Mouse (Mus musculus) E14TG2a.4 (cell line): ENCODE measurements at regions not wholly inside any gene's neighbourhood (a gene's known extent, or its start where the extent isn't known, plus 50 kb on each side); places are given as distances from the start of the nearest gene placed in this dataset.

Experiments used
- CTCF ChIP-seq: conservative IDR thresholded peaks from 2 replicates; pipeline ENCODE4 v1.5.1; 2014; ENCODE audit warnings: low read length
- NANOG ChIP-seq: IDR thresholded peaks from 2 replicates; pipeline ENCODE4 v1.6.1; 2014; ENCODE audit warnings: borderline replicate concordance, low read length, mixed read lengths
- POU5F1 ChIP-seq: IDR thresholded peaks from 2 replicates; pipeline ENCODE4 v1.6.1; 2014; ENCODE audit warnings: low read length, borderline replicate concordance

- TF ChIP-seq CTCF = no peak
- TF ChIP-seq NANOG = no peak
- TF ChIP-seq POU5F1 = no peak
Measured at GRCm38 (mm10) chr15:51682331-51682730, 2202.4 kb upstream of the Gm7489 start.
